Mouse (Mus musculus): ENCODE results near the gene Spock1.

GRCm38 (mm10) chr13:57595761-57596051, 312.4 kb downstream of the Spock1 start:
- TF ChIP-seq CTCF (conservative IDR thresholded peaks at IDR 0.05; ENCODE audit: low read length), result no peak
- TF ChIP-seq NANOG (IDR thresholded peaks at IDR 0.05; ENCODE audit: borderline replicate concordance, low read length), result no peak
